Mouse (Mus musculus): ENCODE measurements around the gene Itgb7. TPM values are rescaled to one million over a fixed set of nuclear protein-coding genes. Genes with fewer than 3 reads are reported as not detected.

Gene Itgb7
- polyA plus RNA-seq, 1 experiment from 2014 or later, result 1.6 TPM

DNA sequence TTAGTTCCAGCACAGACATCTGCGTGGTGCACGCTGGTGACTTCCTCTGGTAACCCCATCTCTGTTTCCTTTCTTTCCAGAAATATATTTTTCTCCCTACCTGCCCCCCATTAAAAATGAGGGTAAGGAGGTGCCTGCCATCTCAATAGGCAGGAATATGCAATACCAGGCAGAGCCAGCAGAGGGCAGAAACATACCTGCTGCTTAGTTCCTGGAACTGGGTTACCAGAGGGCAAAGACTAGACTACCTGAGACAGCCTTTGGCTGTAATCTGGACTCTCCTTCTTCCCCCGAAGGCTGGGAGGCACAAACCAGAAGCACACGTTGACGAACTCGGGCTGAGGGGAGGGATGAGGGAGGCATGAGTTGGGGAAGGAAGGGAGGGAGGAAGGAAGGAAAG is 53.5 kb downstream of the Itgb7 start:
- Histone ChIP-seq H3K4me1 (ENCODE audit: control insufficient read depth, insufficient read depth, low read length) (no peaks in the 10 kb centered on the region), H3K4me2 (ENCODE audit: low read depth, low read length) (no peak overlapping the region), H3K4me3 (ENCODE audit: low read depth, low read length) (no peak overlapping the region), H3K27ac (ENCODE audit: low read depth, low read length) (no peak overlapping the region), H3K27me3 (ENCODE audit: control insufficient read depth, insufficient read depth, low read length) (no peaks in the 10 kb centered on the region), H3K36me3 (ENCODE audit: control insufficient read depth, insufficient read depth, low read length) (no peaks in the 10 kb centered on the region), H3K9ac (replicated peaks; ENCODE audit: low read depth, low read length) (no peak overlapping the region), H3K9me3 (ENCODE audit: control insufficient read depth, low read length) (no peaks in the 10 kb centered on the region)
- 18% methylated on average over 6 of the region's 6 CpGs for WGBS
- ATAC-seq (ENCODE audit: low read depth), result no peak

DNA sequence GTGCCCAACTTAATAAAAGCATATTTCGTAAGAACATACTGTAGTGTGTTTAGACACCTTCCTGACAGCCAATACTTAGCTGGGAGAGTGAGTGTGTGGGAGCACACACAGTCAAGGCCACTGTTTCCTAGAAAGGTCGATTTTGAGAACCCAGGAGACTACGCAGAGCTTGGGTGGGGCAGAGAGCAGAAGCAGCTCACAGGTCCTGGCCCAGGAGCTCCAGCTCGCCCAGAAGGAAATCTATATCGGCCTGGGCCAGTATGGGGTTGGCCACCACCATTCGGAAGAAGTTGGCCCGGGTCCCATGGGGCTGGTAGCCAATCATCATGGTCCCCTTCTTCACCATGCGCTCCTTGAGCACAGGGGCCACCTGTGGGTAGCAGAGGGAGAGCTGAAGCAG is 54.3 kb downstream of the Itgb7 start:
- no peaks in the 10 kb centered on the region for H3K4me1 ChIP-seq (ENCODE audit: control insufficient read depth, insufficient read depth, low read length)
- no peak for ATAC-seq (ENCODE audit: low read depth)
- 88% methylated on average over 8 of the region's 8 CpGs for WGBS
- H3K9me3 ChIP-seq (ENCODE audit: control insufficient read depth, low read length), result no peaks in the 10 kb centered on the region
- no peak overlapping the region for H3K27ac ChIP-seq (ENCODE audit: low read depth, low read length)
- H3K36me3 ChIP-seq (ENCODE audit: control insufficient read depth, insufficient read depth, low read length), result no peaks in the 10 kb centered on the region
- no peak overlapping the region for H3K4me2 ChIP-seq (ENCODE audit: low read depth, low read length)
- H3K9ac ChIP-seq (replicated peaks; ENCODE audit: low read depth, low read length), result no peak overlapping the region
- H3K27me3 ChIP-seq (ENCODE audit: control insufficient read depth, insufficient read depth, low read length), result no peaks in the 10 kb centered on the region
- no peak overlapping the region for H3K4me3 ChIP-seq (ENCODE audit: low read depth, low read length)

DNA sequence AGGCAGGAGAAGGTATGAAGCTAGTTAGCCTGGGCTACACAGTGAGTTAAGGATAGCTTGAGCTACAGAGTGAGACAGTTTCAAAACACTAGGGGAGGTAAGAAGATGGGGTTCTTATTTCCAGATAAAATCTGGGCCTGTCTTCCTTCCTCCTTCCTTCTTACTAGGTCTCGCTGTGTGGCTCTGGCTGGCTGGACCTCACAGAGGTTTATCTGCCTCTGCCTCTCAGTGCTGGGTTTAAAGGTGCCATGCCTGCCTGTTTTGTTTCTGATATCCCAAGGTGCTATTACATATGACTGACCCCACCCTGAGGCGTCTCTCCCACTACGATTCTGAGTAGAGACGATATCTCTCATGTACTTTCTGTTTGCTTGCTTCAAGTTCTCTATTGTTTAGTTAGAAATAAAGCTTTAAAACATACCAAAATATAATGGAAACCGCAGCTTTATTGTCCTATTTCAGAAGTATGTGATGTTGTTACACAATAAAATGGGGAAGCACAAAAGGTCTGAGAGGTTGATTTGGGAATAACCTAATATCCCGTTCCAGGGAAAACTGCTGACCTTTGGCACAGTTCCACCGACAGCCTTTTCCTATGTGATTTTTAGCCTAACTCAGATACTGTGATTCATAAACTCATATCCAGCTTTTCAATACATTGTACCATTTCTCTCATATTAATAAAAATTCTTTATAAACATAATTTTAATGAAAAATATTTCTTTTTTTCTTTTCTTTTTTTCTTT is 55.0 kb downstream of the Itgb7 start:
- H3K4me2 ChIP-seq (ENCODE audit: low read depth, low read length), result no peak overlapping the region
- H3K27ac ChIP-seq (ENCODE audit: low read depth, low read length), result no peak overlapping the region
- H3K4me3 ChIP-seq (ENCODE audit: low read depth, low read length), result no peak overlapping the region
- no peaks in the 10 kb centered on the region for H3K4me1 ChIP-seq (ENCODE audit: control insufficient read depth, insufficient read depth, low read length)
- H3K36me3 ChIP-seq (ENCODE audit: control insufficient read depth, insufficient read depth, low read length), result no peaks in the 10 kb centered on the region
- H3K27me3 ChIP-seq (ENCODE audit: control insufficient read depth, insufficient read depth, low read length), result no peaks in the 10 kb centered on the region
- H3K9ac ChIP-seq (replicated peaks; ENCODE audit: low read depth, low read length), result no peak overlapping the region
- ATAC-seq (ENCODE audit: low read depth), result no peak
- 92% methylated on average over 7 of the region's 7 CpGs for WGBS
- no peaks in the 10 kb centered on the region for H3K9me3 ChIP-seq (ENCODE audit: control insufficient read depth, low read length)

DNA sequence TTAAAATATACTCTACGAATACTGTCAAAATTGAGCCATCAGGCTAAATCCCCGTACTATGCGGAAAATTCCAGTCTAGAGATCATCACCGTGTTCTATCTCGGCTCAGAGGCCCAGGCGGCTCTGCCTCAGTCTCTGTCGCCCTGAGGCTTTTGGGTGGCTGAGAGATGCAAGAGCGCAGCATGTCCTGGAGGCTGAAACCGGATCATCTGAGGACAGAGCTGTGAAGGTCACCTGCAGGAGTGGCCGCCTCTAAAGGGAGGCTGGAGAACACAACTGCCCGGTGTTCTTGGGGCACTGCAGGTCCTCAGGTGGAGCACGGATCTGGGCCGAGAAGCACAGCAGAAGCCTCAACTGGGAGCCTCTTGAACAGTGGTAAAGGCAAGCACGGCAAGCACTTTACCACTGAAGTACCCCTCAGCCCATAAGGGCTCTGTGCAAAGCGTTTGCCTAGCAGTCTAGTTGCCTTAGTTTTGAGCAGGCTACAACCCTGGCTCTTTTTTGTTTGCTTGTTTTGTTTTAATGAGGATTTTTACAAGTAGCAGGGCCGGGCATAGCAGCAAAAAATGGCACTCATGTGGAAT is 55.9 kb downstream of the Itgb7 start:
- WGBS, result 87% methylated on average over 16 of the region's 16 CpGs
- no peak for ATAC-seq (ENCODE audit: low read depth)
- H3K4me1 ChIP-seq (ENCODE audit: control insufficient read depth, insufficient read depth, low read length), result no peaks in the 10 kb centered on the region
- H3K4me3 ChIP-seq (ENCODE audit: low read depth, low read length), result no peak overlapping the region
- H3K4me2 ChIP-seq (ENCODE audit: low read depth, low read length), result no peak overlapping the region
- no peaks in the 10 kb centered on the region for H3K27me3 ChIP-seq (ENCODE audit: control insufficient read depth, insufficient read depth, low read length)
- no peaks in the 10 kb centered on the region for H3K36me3 ChIP-seq (ENCODE audit: control insufficient read depth, insufficient read depth, low read length)
- no peaks in the 10 kb centered on the region for H3K9me3 ChIP-seq (ENCODE audit: control insufficient read depth, low read length)
- no peak overlapping the region for H3K27ac ChIP-seq (ENCODE audit: low read depth, low read length)
- no peak overlapping the region for H3K9ac ChIP-seq (replicated peaks; ENCODE audit: low read depth, low read length)

DNA sequence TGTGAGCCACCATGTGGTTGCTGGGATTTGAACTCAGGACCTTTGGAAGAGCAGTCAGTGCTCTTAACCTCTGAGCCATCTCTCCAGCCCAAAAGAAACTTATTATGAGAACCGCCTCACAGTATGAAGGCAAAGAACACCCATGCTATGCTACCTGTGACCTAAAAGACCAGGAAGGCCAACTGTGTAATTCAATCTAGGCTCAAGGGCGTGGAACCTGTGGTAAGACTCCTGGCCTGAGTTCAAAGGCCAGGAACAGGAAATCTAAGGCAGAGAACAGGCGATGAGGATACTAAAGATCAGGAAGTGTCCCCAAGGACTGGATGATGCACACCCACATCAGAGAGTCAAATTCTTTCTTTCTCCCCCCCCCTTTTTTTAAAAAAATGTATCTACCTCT is 58.2 kb downstream of the Itgb7 start:
- Histone ChIP-seq H3K36me3 (ENCODE audit: control insufficient read depth, insufficient read depth, low read length) (no peaks in the 10 kb centered on the region), H3K9ac (replicated peaks; ENCODE audit: low read depth, low read length) (no peak overlapping the region), H3K4me2 (ENCODE audit: low read depth, low read length) (no peak overlapping the region), H3K4me1 (ENCODE audit: control insufficient read depth, insufficient read depth, low read length) (no peaks in the 10 kb centered on the region), H3K27ac (ENCODE audit: low read depth, low read length) (no peak overlapping the region), H3K27me3 (ENCODE audit: control insufficient read depth, insufficient read depth, low read length) (no peaks in the 10 kb centered on the region), H3K9me3 (ENCODE audit: control insufficient read depth, low read length) (no peaks in the 10 kb centered on the region), H3K4me3 (ENCODE audit: low read depth, low read length) (no peak overlapping the region)
- 96% methylated on average over 3 of the region's 3 CpGs for WGBS
- no peak for ATAC-seq (ENCODE audit: low read depth)

DNA sequence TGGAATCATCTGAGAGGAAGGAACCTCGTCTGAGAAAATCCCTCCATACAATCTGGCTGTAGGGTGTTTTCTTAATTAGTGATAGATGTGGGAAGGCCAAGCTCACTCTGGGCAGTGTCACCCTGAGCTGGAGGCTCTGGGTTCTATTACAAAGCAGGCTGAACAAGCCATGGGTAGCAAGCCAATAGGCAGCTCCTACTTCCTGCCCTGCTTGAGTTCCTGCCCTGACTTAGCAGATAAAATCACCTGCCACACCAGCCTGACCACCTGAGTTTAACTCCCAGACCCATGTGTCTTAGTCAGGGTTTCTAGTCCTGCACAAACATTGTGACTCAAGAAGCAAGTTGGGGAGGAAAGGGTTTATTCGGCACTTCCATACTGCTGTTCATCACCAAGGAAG is 62.7 kb downstream of the Itgb7 start:
- WGBS, result 70% methylated on average over 2 of the region's 2 CpGs
- Histone ChIP-seq H3K27me3 (ENCODE audit: control insufficient read depth, insufficient read depth, low read length) (no peaks in the 10 kb centered on the region), H3K9me3 (ENCODE audit: control insufficient read depth, low read length) (no peaks in the 10 kb centered on the region), H3K36me3 (ENCODE audit: control insufficient read depth, insufficient read depth, low read length) (no peaks in the 10 kb centered on the region), H3K9ac (replicated peaks; ENCODE audit: low read depth, low read length) (no peak overlapping the region), H3K27ac (ENCODE audit: low read depth, low read length) (no peak overlapping the region), H3K4me2 (ENCODE audit: low read depth, low read length) (no peak overlapping the region), H3K4me1 (ENCODE audit: control insufficient read depth, insufficient read depth, low read length) (no peaks in the 10 kb centered on the region), H3K4me3 (ENCODE audit: low read depth, low read length) (no peak overlapping the region)
- no peak for ATAC-seq (ENCODE audit: low read depth)

DNA sequence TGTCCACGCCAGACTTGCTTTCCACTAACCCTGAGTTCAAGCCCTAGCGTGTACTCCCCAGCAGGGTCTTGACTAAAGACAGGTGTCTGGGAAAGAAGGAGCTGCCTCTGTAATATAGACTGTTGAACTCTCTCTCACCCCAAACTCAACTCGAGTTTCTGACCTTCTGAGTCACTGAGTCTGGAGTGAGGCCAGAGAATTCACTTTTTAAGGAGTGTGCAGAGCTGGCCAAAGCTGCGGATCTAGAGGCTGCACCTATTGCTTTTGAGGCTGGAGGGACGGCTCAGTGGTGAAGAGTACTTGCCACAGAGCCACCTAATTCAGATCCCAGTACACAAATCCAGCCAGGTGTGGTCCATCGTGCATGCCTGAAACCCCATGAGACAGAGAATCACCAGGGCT is 64.1 kb downstream of the Itgb7 start:
- WGBS, result 66% methylated on average over 6 of the region's 6 CpGs
- H3K9ac ChIP-seq (replicated peaks; ENCODE audit: low read depth, low read length), result no peak overlapping the region

More for the DNA sequence above, 64.1 kb downstream of the Itgb7 start:
- H3K4me1 ChIP-seq (ENCODE audit: control insufficient read depth, insufficient read depth, low read length), result no peaks in the 10 kb centered on the region
- no peaks in the 10 kb centered on the region for H3K36me3 ChIP-seq (ENCODE audit: control insufficient read depth, insufficient read depth, low read length)
- H3K4me2 ChIP-seq (ENCODE audit: low read depth, low read length), result no peak overlapping the region
- no peak overlapping the region for H3K27ac ChIP-seq (ENCODE audit: low read depth, low read length)
- H3K27me3 ChIP-seq (ENCODE audit: control insufficient read depth, insufficient read depth, low read length), result no peaks in the 10 kb centered on the region
- no peak overlapping the region for H3K4me3 ChIP-seq (ENCODE audit: low read depth, low read length)
- no peaks in the 10 kb centered on the region for H3K9me3 ChIP-seq (ENCODE audit: control insufficient read depth, low read length)
- ATAC-seq (ENCODE audit: low read depth), result no peak

Other genes with a start within 250 kb of the Itgb7 start
- 0.49 and 1.4 TPM in 2 replicates for gene Krt8, start 227.5 kb downstream of the Itgb7 start, polyA plus RNA-seq (2014; fragmentation: Nextera tagmentation; extraction: Ambion mirVana)
- gene Krt18, start 203.8 kb downstream of the Itgb7 start, polyA plus RNA-seq (2014; fragmentation: Nextera tagmentation; extraction: Ambion mirVana), result 0.61 and 0.75 TPM in 2 replicates
- 77.6 and 96.9 TPM in 2 replicates for gene Eif4b, start 158.2 kb downstream of the Itgb7 start, polyA plus RNA-seq (2014; fragmentation: Nextera tagmentation; extraction: Ambion mirVana)
- gene Tns2, start 131.5 kb downstream of the Itgb7 start, polyA plus RNA-seq (2014; fragmentation: Nextera tagmentation; extraction: Ambion mirVana), result 4.3 and 9.5 TPM in 2 replicates
- 59.6 and 61.8 TPM in 2 replicates for gene Spryd3, start 95.7 kb downstream of the Itgb7 start, polyA plus RNA-seq (2014; fragmentation: Nextera tagmentation; extraction: Ambion mirVana)
- 0.74 and 1.7 TPM in 2 replicates for gene Igfbp6, start 87.6 kb downstream of the Itgb7 start, polyA plus RNA-seq (2014; fragmentation: Nextera tagmentation; extraction: Ambion mirVana)
- not detected in 2 replicates for gene Soat2, start 81.4 kb downstream of the Itgb7 start, polyA plus RNA-seq (2014; fragmentation: Nextera tagmentation; extraction: Ambion mirVana)
- 38.2 and 52.9 TPM in 2 replicates for gene Zfp740, start 28.7 kb downstream of the Itgb7 start, polyA plus RNA-seq (2014; fragmentation: Nextera tagmentation; extraction: Ambion mirVana)
- gene Csad, start 27.2 kb downstream of the Itgb7 start, polyA plus RNA-seq (2014; fragmentation: Nextera tagmentation; extraction: Ambion mirVana), result 28.7 and 36.5 TPM in 2 replicates
- 4.3 and 6.9 TPM in 2 replicates for gene Rarg, start 25.6 kb upstream of the Itgb7 start, polyA plus RNA-seq (2014; fragmentation: Nextera tagmentation; extraction: Ambion mirVana)
- not detected in 2 replicates for gene Gm9918, start 38.6 kb upstream of the Itgb7 start, polyA plus RNA-seq (2014; fragmentation: Nextera tagmentation; extraction: Ambion mirVana)
- 54.0 and 55.1 TPM in 2 replicates for gene Mfsd5, start 47.5 kb upstream of the Itgb7 start, polyA plus RNA-seq (2014; fragmentation: Nextera tagmentation; extraction: Ambion mirVana)
- gene Espl1, start 64.3 kb upstream of the Itgb7 start, polyA plus RNA-seq (2014; fragmentation: Nextera tagmentation; extraction: Ambion mirVana), result 3.4 and 4.4 TPM in 2 replicates
- 546 and 560 TPM in 2 replicates for gene Pfdn5, start 94.2 kb upstream of the Itgb7 start, polyA plus RNA-seq (2014; fragmentation: Nextera tagmentation; extraction: Ambion mirVana)
- 89.1 and 99.2 TPM in 2 replicates for gene Myg1, start 99.8 kb upstream of the Itgb7 start, polyA plus RNA-seq (2014; fragmentation: Nextera tagmentation; extraction: Ambion mirVana)
- 25.8 and 26.8 TPM in 2 replicates for gene Aaas, start 118.8 kb upstream of the Itgb7 start, polyA plus RNA-seq (2014; fragmentation: Nextera tagmentation; extraction: Ambion mirVana)
- 0.39 and 4.0 TPM in 2 replicates for gene Sp7, start 135.2 kb upstream of the Itgb7 start, polyA plus RNA-seq (2014; fragmentation: Nextera tagmentation; extraction: Ambion mirVana)
- 5.3 and 6.3 TPM in 2 replicates for gene Sp1, start 174.2 kb upstream of the Itgb7 start, polyA plus RNA-seq (2014; fragmentation: Nextera tagmentation; extraction: Ambion mirVana)
- gene Amhr2, start 213.4 kb upstream of the Itgb7 start, polyA plus RNA-seq (2014; fragmentation: Nextera tagmentation; extraction: Ambion mirVana), result 0.22 and 0.82 TPM in 2 replicates
- 85.8 and 104 TPM in 2 replicates for gene Prr13, start 227.1 kb upstream of the Itgb7 start, polyA plus RNA-seq (2014; fragmentation: Nextera tagmentation; extraction: Ambion mirVana)
- 159 and 160 TPM in 2 replicates for gene Pcbp2, start 238.6 kb upstream of the Itgb7 start, polyA plus RNA-seq (2014; fragmentation: Nextera tagmentation; extraction: Ambion mirVana)

Measured in neural tube, embryonic 14.5 days (tissue).